Mouse (Mus musculus) intestine, embryonic 14.5 days (tissue): ENCODE results near the gene Txndc9. TPM values are rescaled to one million over a fixed set of nuclear protein-coding genes. Genes with fewer than 3 reads are reported as not detected.

Source experiments
- ATAC-seq: fragments of 200-750 bp; cut with Nextera tagmentation; replicated peaks from 2 replicates; pipeline ENCODE4 v1.8.0; 2017; ENCODE audit warnings: low read depth, moderate number of reproducible peaks, moderate TSS enrichment, moderate library complexity; ENCODE audit not compliant: low FRiP score, low TSS enrichment
- DNase-seq: peaks from one replicate; pipeline ENCODE4 v3.0.0-alpha.2; 2018; ENCODE audit warnings: low spot score
- H3K27ac ChIP-seq: fragments of 300-500 bp; sonication (generic); 2 replicates; pipeline ENCODE4 v1.5.1; 2014; ENCODE audit warnings: low read depth, mild to moderate bottlenecking, control low read depth
- H3K27me3 ChIP-seq: fragments of 300-500 bp; sonication (generic); replicated peaks from 2 replicates; pipeline ENCODE4 v1.6.1; 2014; ENCODE audit warnings: low read length, control low read depth; ENCODE audit not compliant: control insufficient read depth, insufficient read depth
- H3K36me3 ChIP-seq: fragments of 300-500 bp; sonication (generic); 2 replicates; pipeline ENCODE4 v1.6.1; 2014; ENCODE audit warnings: low read length, control low read depth; ENCODE audit not compliant: control insufficient read depth, insufficient read depth
- H3K4me1 ChIP-seq: fragments of 300-500 bp; sonication (generic); replicated peaks from 2 replicates; pipeline ENCODE4 v1.6.1; 2014; ENCODE audit warnings: low read length, control low read depth, mixed read lengths; ENCODE audit not compliant: control insufficient read depth, insufficient read depth
- H3K4me2 ChIP-seq: fragments of 300-500 bp; sonication (generic); 2 replicates; pipeline ENCODE4 v1.6.1; 2014; ENCODE audit warnings: low read length
- H3K4me3 ChIP-seq: fragments of 300-500 bp; sonication (generic); 2 replicates; pipeline ENCODE4 v1.5.1; 2014; ENCODE audit warnings: low read depth, low read length, control low read depth, mixed read lengths
- H3K9ac ChIP-seq: fragments of 300-500 bp; sonication (generic); 2 replicates; pipeline ENCODE4 v1.6.1; 2014; ENCODE audit warnings: mild to moderate bottlenecking, low read length
- H3K9me3 ChIP-seq: fragments of 300-500 bp; sonication (generic); 2 replicates; pipeline ENCODE4 v1.6.1; 2016; ENCODE audit warnings: low read length, control low read depth; ENCODE audit not compliant: control insufficient read depth
- WGBS: fragments of 180-500 bp; shearing (Covaris S2); extraction: QIAGEN DNeasy Blood & Tissue Kit; methylation state at CpG from one replicate; pipeline ENCODE4 v1.1.7; 2014; 5-methylcytosine and 5-hydroxymethylcytosine counted together
- polyA plus RNA-seq: library from polyadenylated mRNA; unstranded; fragments of >200 nt; fragmentation: Nextera tagmentation; extraction: Ambion mirVana; gene quantifications from 2 replicates; pipeline ENCODE4 v1.2.1, GENCODE M21; 2014

Gene Txndc9
- polyA plus RNA-seq, result 135 and 138 TPM in 2 replicates

DNA sequence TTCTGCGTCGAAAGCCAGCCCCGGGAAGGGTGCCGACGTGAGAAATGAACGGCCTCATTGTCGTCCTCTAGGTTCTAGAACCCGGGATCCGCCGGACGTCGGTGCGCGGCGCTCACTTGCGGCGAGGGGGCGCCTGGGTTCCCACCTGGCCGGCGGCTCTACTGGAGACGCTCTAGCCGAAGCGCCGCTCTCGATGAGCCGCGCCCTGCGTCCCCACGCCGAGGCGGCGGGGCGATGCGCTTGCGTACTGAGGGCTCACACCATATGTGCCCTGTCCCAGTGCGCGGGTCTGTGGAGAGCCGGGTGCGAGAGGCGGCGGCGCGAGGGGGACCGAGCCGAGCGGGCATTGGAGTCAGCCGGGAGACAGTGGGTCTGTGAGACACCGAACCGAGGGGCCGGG, at the start of gene Txndc9, which contains the start of gene Eif5b:
Txndc9 (minus strand) TSS at position 27 of the 400 bp plus-strand sequence.
Eif5b (plus strand) TSS at position 144 of the 400 bp plus-strand sequence.
- Histone ChIP-seq H3K4me2 (peak within 1 kb of the TSS; percentile 68), H3K9me3 (no peaks in the 10 kb centered on the region)

DNA sequence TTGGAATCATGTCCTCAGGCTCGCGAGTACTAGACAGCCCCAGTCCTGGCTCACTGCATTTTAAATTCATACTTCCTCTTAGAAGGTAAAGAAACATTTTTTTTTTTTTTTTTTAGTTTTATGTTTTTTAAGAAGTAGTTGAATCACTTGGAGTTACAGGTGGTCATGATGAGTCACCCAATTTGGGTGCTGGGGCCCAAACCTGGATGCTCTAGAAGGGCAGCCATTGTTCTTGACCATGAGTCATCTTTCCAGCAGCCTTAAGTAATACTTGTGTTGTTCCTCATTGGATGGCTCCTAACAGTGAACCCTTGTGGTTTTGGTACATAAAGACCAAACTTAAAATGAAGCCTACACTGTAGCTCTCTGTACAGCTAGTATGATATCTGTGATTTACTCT, 41.2 kb upstream of the Txndc9 start:
- no peaks in the 10 kb centered on the region for H3K9me3 ChIP-seq
- H3K4me3 ChIP-seq, result no peak overlapping the region
- DNase-seq, result no peak
- no peak overlapping the region for H3K4me2 ChIP-seq
- ATAC-seq, result no peak
- H3K36me3 ChIP-seq, result peaks cover 91% of the 10 kb centered on the region
- H3K27me3 ChIP-seq, result no peaks in the 10 kb centered on the region
- H3K9ac ChIP-seq, result no peak overlapping the region
- whole genome bisulfite sequencing, result 91% methylated on average over 2 of the region's 2 CpGs
- no peak overlapping the region for H3K27ac ChIP-seq
- no peaks in the 10 kb centered on the region for H3K4me1 ChIP-seq

More for the DNA sequence above, at the start of gene Txndc9, which contains the start of gene Eif5b:
- H3K9ac ChIP-seq, result peak within 1 kb of the TSS; percentile 88
- H3K4me3 ChIP-seq, result peak within 1 kb of the TSS; percentile 84
- peak; percentile 92 for ATAC-seq
- no peaks in the 10 kb centered on the region for H3K27me3 ChIP-seq
- WGBS, result under 1% methylated on average over 46 of the region's 50 CpGs
- H3K27ac ChIP-seq, result peak within 1 kb of the TSS; percentile 88
- H3K4me1 ChIP-seq, result peaks cover 13% of the 10 kb centered on the region
- H3K36me3 ChIP-seq, result peaks cover 26% of the 10 kb centered on the region
- peak; percentile 94 for DNase-seq

DNA sequence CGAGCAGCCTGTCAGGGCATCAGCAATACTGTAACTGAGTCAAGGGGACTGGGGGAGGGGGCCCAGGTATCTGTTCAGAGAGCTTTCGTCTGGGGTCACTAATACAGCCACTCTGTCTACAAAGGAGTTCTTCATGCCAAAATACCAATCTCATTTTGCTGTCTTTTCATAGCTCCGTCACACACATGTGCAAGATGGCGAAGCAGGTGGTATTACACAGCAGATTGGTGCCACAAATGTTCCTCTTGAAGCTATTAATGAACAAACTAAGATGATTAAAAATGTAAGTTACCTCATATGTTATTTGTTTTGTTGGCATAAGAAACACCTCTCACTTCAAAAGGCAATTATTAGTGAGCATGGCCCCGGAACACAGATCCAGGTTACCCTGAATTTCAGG, 39.7 kb upstream of the Txndc9 start:
- ATAC-seq, result no peak
- Histone ChIP-seq H3K4me3 (no peak overlapping the region), H3K9ac (no peak overlapping the region), H3K4me2 (no peak overlapping the region), H3K4me1 (no peaks in the 10 kb centered on the region), H3K27me3 (no peaks in the 10 kb centered on the region), H3K9me3 (no peaks in the 10 kb centered on the region), H3K36me3 (peaks cover 95% of the 10 kb centered on the region), H3K27ac (no peak overlapping the region)
- 97% methylated on average over 5 of the region's 5 CpGs for WGBS
- no peak for DNase-seq

DNA sequence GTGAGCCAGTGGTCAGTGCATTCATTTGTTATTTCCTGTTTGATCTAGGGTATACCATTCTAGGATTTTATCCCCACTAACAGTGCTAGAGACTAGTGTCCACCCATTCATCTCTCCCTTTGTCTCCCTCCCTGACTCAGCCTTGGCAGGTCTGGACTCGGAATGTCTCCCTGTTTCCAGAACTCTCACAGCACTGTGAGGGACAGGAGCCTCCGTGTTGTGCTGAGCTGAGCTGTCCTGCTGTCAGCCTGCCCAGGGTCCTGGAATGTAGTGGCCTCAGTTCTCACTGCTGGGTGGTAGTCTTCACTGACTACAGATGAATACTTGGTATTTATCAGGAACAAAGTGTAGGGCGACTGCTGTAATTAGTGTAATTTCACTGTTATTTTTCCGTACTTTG, 37.8 kb upstream of the Txndc9 start:
- Histone ChIP-seq H3K9ac (no peak overlapping the region), H3K36me3 (peaks cover 80% of the 10 kb centered on the region), H3K4me3 (no peak overlapping the region), H3K9me3 (no peaks in the 10 kb centered on the region), H3K4me1 (no peaks in the 10 kb centered on the region), H3K27ac (no peak overlapping the region), H3K4me2 (no peak overlapping the region), H3K27me3 (no peaks in the 10 kb centered on the region)
- ATAC-seq (no peak), DNase-seq (no peak)
- 91% methylated on average over 4 of the region's 4 CpGs for WGBS

DNA sequence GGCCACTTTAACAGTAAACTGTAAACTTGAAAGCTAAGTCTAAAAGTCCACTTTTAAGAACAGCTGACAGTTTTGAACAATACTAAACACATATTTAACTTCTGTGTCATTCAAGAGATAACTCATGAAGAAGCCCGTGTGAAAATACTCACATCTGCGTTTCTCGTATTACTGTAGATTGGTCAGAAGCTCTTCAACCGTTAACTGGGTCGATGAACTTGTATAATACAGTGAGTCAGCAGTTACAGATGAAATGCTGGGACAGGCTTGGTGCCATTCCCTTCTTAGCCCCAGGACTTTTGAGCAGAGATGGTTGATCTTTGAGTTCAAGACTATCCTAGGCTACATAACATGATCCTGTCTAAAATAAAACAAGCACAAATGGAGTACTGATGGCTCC, 33.7 kb upstream of the Txndc9 start:
- Histone ChIP-seq H3K4me1 (no peaks in the 10 kb centered on the region), H3K9me3 (no peaks in the 10 kb centered on the region), H3K27me3 (no peaks in the 10 kb centered on the region), H3K27ac (no peak overlapping the region), H3K4me3 (no peak overlapping the region), H3K9ac (no peak overlapping the region), H3K4me2 (no peak overlapping the region), H3K36me3 (peaks cover 45% of the 10 kb centered on the region)
- no peak for ATAC-seq
- 93% methylated on average over 5 of the region's 5 CpGs for whole genome bisulfite sequencing
- DNase-seq, result no peak

DNA sequence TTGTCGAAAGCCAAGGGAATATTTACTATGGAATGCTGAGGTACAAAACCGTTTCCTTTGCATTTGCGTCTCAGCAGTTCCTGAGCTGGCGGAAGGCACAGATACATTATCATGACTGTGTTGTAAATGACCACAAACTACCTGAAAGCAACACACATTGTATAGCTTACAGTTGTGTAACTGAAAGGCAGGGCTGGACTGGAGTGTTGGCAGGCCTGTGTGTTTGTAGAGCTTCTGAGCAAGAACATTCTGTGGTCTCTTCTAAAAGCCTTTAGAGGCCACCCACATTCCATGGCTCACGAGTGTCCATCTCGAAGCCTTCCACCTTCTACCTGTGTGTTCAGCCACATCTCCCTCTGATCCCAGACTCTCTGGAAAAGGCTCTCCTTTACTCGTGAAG, 29.6 kb upstream of the Txndc9 start:
- ATAC-seq (no peak), DNase-seq (no peak)
- no peaks in the 10 kb centered on the region for H3K9me3 ChIP-seq
- no peaks in the 10 kb centered on the region for H3K4me1 ChIP-seq
- H3K36me3 ChIP-seq, result peaks cover 28% of the 10 kb centered on the region
- 93% methylated on average over 7 of the region's 7 CpGs for WGBS
- no peak overlapping the region for H3K9ac ChIP-seq
- no peak overlapping the region for H3K4me3 ChIP-seq
- H3K27me3 ChIP-seq, result no peaks in the 10 kb centered on the region
- no peak overlapping the region for H3K27ac ChIP-seq
- no peak overlapping the region for H3K4me2 ChIP-seq

DNA sequence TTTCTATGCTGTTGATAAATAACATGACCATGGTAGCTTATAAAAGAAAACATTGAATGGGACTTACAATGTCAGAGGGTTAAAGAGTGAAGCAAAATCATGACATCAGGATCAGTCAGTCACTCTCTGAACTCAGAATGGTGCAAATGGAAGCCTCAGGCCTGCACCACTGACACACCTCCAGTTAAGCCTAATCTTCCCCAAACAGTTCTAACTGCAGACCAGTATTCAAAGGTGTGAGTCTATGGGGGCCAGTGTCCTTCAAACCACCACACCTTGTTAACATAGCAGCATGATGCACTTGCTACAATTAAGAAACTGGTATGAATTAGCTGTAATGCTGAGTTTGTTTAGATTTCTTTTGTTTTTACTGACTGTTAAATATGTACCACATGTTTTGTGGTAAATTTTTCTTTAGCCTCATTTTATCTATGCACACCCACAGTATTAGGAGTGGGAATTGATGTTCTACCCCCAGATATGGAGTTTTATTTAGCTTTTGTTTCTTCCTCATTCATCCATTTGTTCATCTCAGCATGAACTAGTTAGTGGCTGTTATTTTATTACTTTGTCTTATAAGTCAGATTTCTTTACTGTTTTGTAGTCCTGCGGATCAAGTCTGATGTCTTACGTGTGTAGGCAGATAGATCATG, 17.0 kb upstream of the Txndc9 start:
- Histone ChIP-seq H3K4me3 (no peak overlapping the region), H3K27ac (no peak overlapping the region), H3K4me1 (no peaks in the 10 kb centered on the region), H3K36me3 (peaks cover 20% of the 10 kb centered on the region), H3K9me3 (no peaks in the 10 kb centered on the region), H3K4me2 (no peak overlapping the region), H3K27me3 (no peaks in the 10 kb centered on the region), H3K9ac (no peak overlapping the region)
- DNase-seq (no peak), ATAC-seq (no peak)
- 94% methylated on average over 2 of the region's 2 CpGs for WGBS

DNA sequence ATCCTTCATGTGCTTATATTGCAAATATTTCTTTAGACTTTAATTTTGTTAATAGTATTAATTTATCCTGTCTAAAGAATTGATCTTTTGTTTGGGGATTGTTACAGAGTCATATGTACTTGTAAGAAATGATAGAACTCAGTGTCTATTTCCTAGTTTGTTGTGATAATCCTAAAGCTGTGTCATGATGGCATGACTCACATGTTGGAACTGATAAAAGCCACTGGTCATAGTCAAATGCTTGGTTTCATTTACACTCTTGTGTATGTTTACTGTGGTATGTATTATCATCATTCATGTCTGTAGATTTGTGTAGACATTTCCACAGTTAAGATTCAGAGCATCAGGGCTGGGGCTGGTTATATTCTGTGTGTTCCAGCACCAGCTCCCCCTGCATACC, 14.8 kb upstream of the Txndc9 start:
- DNase-seq (no peak), ATAC-seq (no peak)
- Histone ChIP-seq H3K36me3 (no peaks in the 10 kb centered on the region), H3K4me3 (no peak overlapping the region), H3K27me3 (no peaks in the 10 kb centered on the region), H3K4me1 (no peaks in the 10 kb centered on the region; the same call in 1 of the 2 replicates), H3K27ac (no peak overlapping the region), H3K9me3 (no peaks in the 10 kb centered on the region), H3K4me2 (no peak overlapping the region), H3K9ac (no peak overlapping the region)

DNA sequence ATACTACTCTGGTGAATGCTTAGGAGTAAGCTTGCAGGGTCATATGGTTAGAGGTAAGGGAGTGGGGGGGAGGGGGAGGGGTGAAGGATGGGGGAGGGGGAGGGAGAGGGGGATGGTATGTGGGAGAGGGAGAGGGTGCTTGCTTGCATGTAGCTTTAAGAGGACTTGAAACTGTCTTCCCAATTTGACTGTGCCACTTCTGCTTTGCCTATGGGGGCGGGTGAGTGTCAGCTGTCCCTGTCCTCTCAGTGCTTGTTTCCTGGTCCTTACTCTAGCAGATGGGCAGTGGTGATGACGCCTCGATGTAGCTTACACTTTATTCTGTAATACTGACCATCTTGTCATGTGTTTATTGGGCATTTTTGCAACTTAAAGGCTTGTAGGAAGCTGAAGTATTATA, 14.4 kb upstream of the Txndc9 start:
- Histone ChIP-seq H3K36me3 (no peaks in the 10 kb centered on the region), H3K27ac (no peak overlapping the region), H3K4me1 (no peaks in the 10 kb centered on the region; the same call in 1 of the 2 replicates), H3K4me2 (no peak overlapping the region), H3K9me3 (no peaks in the 10 kb centered on the region), H3K4me3 (no peak overlapping the region), H3K27me3 (no peaks in the 10 kb centered on the region), H3K9ac (no peak overlapping the region)
- DNase-seq (no peak), ATAC-seq (no peak)
- 86% methylated on average over 3 of the region's 3 CpGs for WGBS
